Mouse (Mus musculus) brain, embryonic 18.5 days (tissue): ENCODE measurements at regions not wholly inside any gene's neighbourhood (a gene's known extent, or its start where the extent isn't known, plus 50 kb on each side); places are given as distances from the start of the nearest gene placed in this dataset.
"Not testable (repeated sequence)": the region's sequence is repeated elsewhere in the genome, so short reads cannot be mapped to it uniquely, and the experiment has no call there.

Experiments used
- DNase-seq: peaks from one replicate; pipeline ENCODE4 v3.0.0-alpha.2; 2012; ENCODE audit warnings: low read depth, low spot score

- no peak for DNase-seq
Measured at GRCm38 (mm10) chr12:77854281-77855075, 339.6 kb upstream of the Gm6657 start.

GRCm38 (mm10) chr12:77855796-77856195 lies 338.2 kb upstream of the Gm6657 start:
- no peak for DNase-seq

GRCm38 (mm10) chr12:77857281-77857680 lies 336.8 kb upstream of the Gm6657 start:
- DNase-seq: peak; percentile 51

GRCm38 (mm10) chr12:77860769-77861557 lies 333.1 kb upstream of the Gm6657 start:
- no peak for DNase-seq

GRCm38 (mm10) chr12:77867947-77868495 lies 326.0 kb upstream of the Gm6657 start:
- DNase-seq: no peak

- no peak for DNase-seq
Measured at GRCm38 (mm10) chr12:77869296-77869695, 324.7 kb upstream of the Gm6657 start.

- no peak for DNase-seq
Measured at GRCm38 (mm10) chr12:77887335-77887734, 306.7 kb upstream of the Gm6657 start.

GRCm38 (mm10) chr12:77891452-77891851 lies 302.6 kb upstream of the Gm6657 start:
- DNase-seq: no peak

- no peak for DNase-seq
Measured at GRCm38 (mm10) chr12:77894238-77894637, 299.8 kb upstream of the Gm6657 start.

GRCm38 (mm10) chr12:77895508-77895907 lies 298.5 kb upstream of the Gm6657 start:
- DNase-seq: no peak

- DNase-seq: not testable (repeated sequence)
Measured at GRCm38 (mm10) chr12:77898974-77899373, 295.1 kb upstream of the Gm6657 start.

GRCm38 (mm10) chr12:77901254-77901653 lies 292.8 kb upstream of the Gm6657 start:
- no peak for DNase-seq

- no peak for DNase-seq
Measured at GRCm38 (mm10) chr12:77912863-77913554, 281.0 kb upstream of the Gm6657 start.

GRCm38 (mm10) chr12:77928729-77929128 lies 265.3 kb upstream of the Gm6657 start:
- no peak for DNase-seq

GRCm38 (mm10) chr12:77929571-77929970 lies 264.5 kb upstream of the Gm6657 start:
- no peak for DNase-seq

- DNase-seq: peak; percentile 28
Measured at GRCm38 (mm10) chr12:77943960-77944359, 250.1 kb upstream of the Gm6657 start.

GRCm38 (mm10) chr12:77949474-77950017 lies 244.5 kb upstream of the Gm6657 start:
- DNase-seq: peak; percentile 57

- DNase-seq: no peak
Measured at GRCm38 (mm10) chr12:77952492-77952891, 241.6 kb upstream of the Gm6657 start.

- no peak for DNase-seq
Measured at GRCm38 (mm10) chr12:77962631-77963030, 231.4 kb upstream of the Gm6657 start.

GRCm38 (mm10) chr12:77968543-77968942 lies 225.5 kb upstream of the Gm6657 start:
- no peak for DNase-seq

- no peak for DNase-seq
Measured at GRCm38 (mm10) chr12:77970026-77970425, 224.0 kb upstream of the Gm6657 start.

- no peak for DNase-seq
Measured at GRCm38 (mm10) chr12:77972165-77972564, 221.9 kb upstream of the Gm6657 start.
